Mouse (Mus musculus) intestine, embryonic 15.5 days (tissue): ENCODE measurements around the gene Osbpl6. TPM values are rescaled to one million over a fixed set of nuclear protein-coding genes. Genes with fewer than 3 reads are reported as not detected.
"Not testable (repeated sequence)": the region's sequence is repeated elsewhere in the genome, so short reads cannot be mapped to it uniquely, and the experiment has no call there.

Experiments used
- ATAC-seq: fragments of 200-750 bp; cut with Nextera tagmentation; 2 replicates; pipeline ENCODE4 v1.8.0; 2017; ENCODE audit warnings: moderate TSS enrichment, moderate library complexity
- H3K27ac ChIP-seq: fragments of 300-500 bp; sonication (generic); 2 replicates; pipeline ENCODE4 v1.5.1; 2015; ENCODE audit warnings: mild to moderate bottlenecking, inconsistent platforms
- H3K27me3 ChIP-seq: fragments of 300-500 bp; sonication (generic); replicated peaks from 2 replicates; pipeline ENCODE4 v1.6.1; 2015; ENCODE audit warnings: inconsistent platforms
- H3K36me3 ChIP-seq: fragments of 300-500 bp; sonication (generic); 2 replicates; pipeline ENCODE4 v1.6.1; 2015; ENCODE audit warnings: inconsistent platforms
- H3K4me1 ChIP-seq: fragments of 300-500 bp; sonication (generic); replicated peaks from 2 replicates; pipeline ENCODE4 v1.6.1; 2015; ENCODE audit warnings: inconsistent platforms
- H3K4me2 ChIP-seq: fragments of 300-500 bp; sonication (generic); replicated peaks from 2 replicates; pipeline ENCODE4 v1.6.1; 2015; ENCODE audit warnings: mild to moderate bottlenecking, inconsistent platforms
- H3K4me3 ChIP-seq: fragments of 300-500 bp; sonication (generic); replicated peaks from 2 replicates; pipeline ENCODE4 v1.5.1; 2015; ENCODE audit warnings: inconsistent platforms
- H3K9ac ChIP-seq: fragments of 300-500 bp; sonication (generic); 2 replicates; pipeline ENCODE4 v1.6.1; 2015; ENCODE audit warnings: inconsistent platforms
- H3K9me3 ChIP-seq: fragments of 300-500 bp; sonication (generic); 2 replicates; pipeline ENCODE4 v1.6.1; 2016; ENCODE audit warnings: inconsistent platforms
- WGBS: fragments of 180-500 bp; shearing (Covaris S2); methylation state at CpG from one replicate; pipeline ENCODE4 v1.1.7; 2015; 5-methylcytosine and 5-hydroxymethylcytosine counted together
- polyA plus RNA-seq: library from polyadenylated mRNA; unstranded; fragments of >200 nt; fragmentation: Nextera tagmentation; extraction: Ambion mirVana; gene quantifications from 2 replicates; pipeline ENCODE4 v1.2.1, GENCODE M21; 2015

Gene Osbpl6
- polyA plus RNA-seq, 1 experiment from 2014 or later, result 11.2 TPM

GRCm38 (mm10) chr2:76602256-76602655 lies 195.9 kb downstream of the Osbpl6 start:
- Histone ChIP-seq H3K4me1 (no peaks in the 10 kb centered on the region), H3K36me3 (no peaks in the 10 kb centered on the region), H3K9me3 (no peaks in the 10 kb centered on the region), H3K9ac (no peak overlapping the region), H3K27ac (no peak overlapping the region), H3K4me3 (no peak overlapping the region), H3K27me3 (no peaks in the 10 kb centered on the region), H3K4me2 (no peak overlapping the region)
- no peak for ATAC-seq
- WGBS, result 91% methylated on average over 1 of the region's 1 CpGs

GRCm38 (mm10) chr2:76606704-76607103 lies 200.4 kb downstream of the Osbpl6 start:
- no peak overlapping the region for H3K4me2 ChIP-seq
- WGBS, result 61% methylated on average over 3 of the region's 3 CpGs
- no peaks in the 10 kb centered on the region for H3K4me1 ChIP-seq
- ATAC-seq, result no peak
- no peaks in the 10 kb centered on the region for H3K27me3 ChIP-seq
- H3K9ac ChIP-seq, result no peak overlapping the region
- H3K9me3 ChIP-seq, result no peaks in the 10 kb centered on the region
- H3K27ac ChIP-seq, result no peak overlapping the region
- H3K36me3 ChIP-seq, result no peaks in the 10 kb centered on the region
- no peak overlapping the region for H3K4me3 ChIP-seq

DNA sequence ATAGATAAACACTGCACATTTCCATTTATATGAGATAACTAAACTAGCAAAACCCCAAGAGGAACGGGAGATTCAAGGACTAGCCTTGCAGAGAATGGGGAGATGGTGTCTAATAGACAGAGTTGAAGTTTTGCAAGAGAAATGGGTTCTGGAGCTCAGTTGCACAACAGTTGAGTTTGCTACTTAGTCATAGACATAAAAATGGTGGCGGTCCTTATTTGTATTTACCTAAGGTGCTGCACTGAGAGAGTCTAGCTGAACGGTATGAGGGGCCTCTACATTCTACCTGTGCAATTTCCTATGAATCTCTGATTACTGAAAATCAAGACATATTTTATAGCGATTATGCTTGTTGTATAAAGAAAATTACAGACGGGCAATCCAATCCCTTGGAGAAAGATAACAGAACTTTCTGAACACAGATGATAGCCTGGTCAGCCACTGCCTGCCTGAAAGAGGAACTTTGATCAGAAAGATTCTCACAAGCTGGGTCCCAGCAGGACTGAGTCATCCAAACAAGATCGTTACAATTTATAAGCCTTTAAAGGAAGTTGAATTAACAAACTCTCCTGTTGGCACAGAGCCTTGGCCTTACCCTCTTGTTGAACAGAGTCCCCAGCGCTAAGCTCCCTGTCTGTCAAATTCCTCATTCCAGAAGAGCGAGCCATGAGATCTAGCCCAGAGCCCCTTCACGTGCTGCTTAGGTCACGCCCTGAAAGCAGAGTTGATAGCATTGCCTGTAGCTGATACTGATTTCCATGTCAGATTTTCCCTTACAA lies 204.2 kb downstream of the Osbpl6 start:
- H3K4me1 ChIP-seq, result no peaks in the 10 kb centered on the region
- ATAC-seq, result peak; percentile 89
- H3K9me3 ChIP-seq, result no peaks in the 10 kb centered on the region
- no peak overlapping the region for H3K4me2 ChIP-seq
- H3K36me3 ChIP-seq, result no peaks in the 10 kb centered on the region
- H3K27me3 ChIP-seq, result no peaks in the 10 kb centered on the region
- H3K27ac ChIP-seq, result peak overlapping the region; percentile 46; the same call in 1 of the 2 replicates
- WGBS, result 51% methylated on average over 10 of the region's 10 CpGs
- no peak overlapping the region for H3K9ac ChIP-seq
- no peak overlapping the region for H3K4me3 ChIP-seq

GRCm38 (mm10) chr2:76611996-76612395 lies 205.7 kb downstream of the Osbpl6 start:
- Histone ChIP-seq H3K4me2 (no peak overlapping the region), H3K27ac (no peak overlapping the region)
- 77% methylated on average over 3 of the region's 3 CpGs for WGBS

GRCm38 (mm10) chr2:76618078-76618477 lies 211.8 kb downstream of the Osbpl6 start:
- Histone ChIP-seq H3K4me1 (no peaks in the 10 kb centered on the region), H3K4me3 (no peak overlapping the region), H3K27ac (no peak overlapping the region), H3K9me3 (no peaks in the 10 kb centered on the region), H3K36me3 (no peaks in the 10 kb centered on the region), H3K9ac (no peak overlapping the region), H3K4me2 (no peak overlapping the region), H3K27me3 (no peaks in the 10 kb centered on the region)
- no peak for ATAC-seq
- 31% methylated on average over 1 of the region's 1 CpGs for WGBS

More at GRCm38 (mm10) chr2:76611996-76612395, 205.7 kb downstream of the Osbpl6 start:
- Histone ChIP-seq H3K36me3 (no peaks in the 10 kb centered on the region), H3K9me3 (no peaks in the 10 kb centered on the region), H3K9ac (no peak overlapping the region), H3K27me3 (no peaks in the 10 kb centered on the region), H3K4me1 (no peaks in the 10 kb centered on the region), H3K4me3 (no peak overlapping the region)
- ATAC-seq, result no peak

DNA sequence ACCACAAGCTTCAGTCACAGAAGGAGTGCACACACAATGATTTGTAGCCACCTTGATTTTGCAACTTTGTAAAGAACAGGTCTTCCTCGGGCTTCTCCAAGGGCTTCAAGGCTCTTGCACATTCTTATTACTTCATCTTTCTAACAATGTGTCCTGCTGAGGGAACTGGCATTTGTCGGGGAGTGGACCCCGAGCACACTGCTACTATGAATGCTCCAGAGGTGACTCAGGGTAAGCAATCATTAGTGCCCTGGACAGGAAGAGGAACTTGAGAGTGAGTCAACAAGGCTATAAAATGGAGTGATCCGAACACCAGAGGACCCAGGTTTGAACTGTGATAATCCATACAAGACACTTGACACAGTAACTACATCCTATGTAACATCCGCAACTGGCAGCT lies 213.9 kb downstream of the Osbpl6 start:
- Histone ChIP-seq H3K9me3 (no peaks in the 10 kb centered on the region), H3K36me3 (0 out of 2 replicates have a peak, but pooled peaks cover 4% of the 10 kb centered on the region), H3K27ac (no peak overlapping the region), H3K27me3 (no peaks in the 10 kb centered on the region), H3K4me2 (no peak overlapping the region), H3K4me1 (no peaks in the 10 kb centered on the region), H3K9ac (no peak overlapping the region), H3K4me3 (no peak overlapping the region)
- 73% methylated on average over 5 of the region's 5 CpGs for whole genome bisulfite sequencing
- ATAC-seq, result no peak

DNA sequence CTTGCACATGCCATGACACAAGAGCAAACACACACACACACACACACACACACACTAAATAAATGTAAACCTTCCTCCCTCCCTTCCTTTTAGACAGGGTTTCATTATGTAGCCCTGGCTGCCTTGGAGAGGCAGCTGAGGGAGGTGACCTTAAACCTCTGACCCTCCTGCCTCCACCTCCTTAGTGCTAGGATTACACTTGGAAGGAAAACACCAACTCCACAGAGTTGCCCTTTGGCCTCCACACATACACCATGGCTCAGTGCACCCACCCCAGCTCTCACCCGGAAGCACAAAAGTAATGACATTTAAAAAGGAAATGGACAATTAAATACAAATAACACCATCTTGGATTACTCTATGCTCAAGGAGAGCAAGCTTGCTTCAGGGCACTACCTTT lies 215.4 kb downstream of the Osbpl6 start:
- 0 out of 2 replicates have a peak, but pooled peaks cover 3% of the 10 kb centered on the region for H3K9me3 ChIP-seq
- peaks cover 10% of the 10 kb centered on the region for H3K36me3 ChIP-seq
- H3K4me1 ChIP-seq, result no peaks in the 10 kb centered on the region
- 59% methylated on average over 1 of the region's 1 CpGs for WGBS
- no peaks in the 10 kb centered on the region for H3K27me3 ChIP-seq
- H3K4me2 ChIP-seq, result no peak overlapping the region
- no peak for ATAC-seq
- no peak overlapping the region for H3K27ac ChIP-seq
- no peak overlapping the region for H3K4me3 ChIP-seq
- no peak overlapping the region for H3K9ac ChIP-seq

GRCm38 (mm10) chr2:76622316-76622715 lies 216.0 kb downstream of the Osbpl6 start:
- 92% methylated on average over 2 of the region's 2 CpGs for WGBS
- H3K36me3 ChIP-seq, result peaks cover 10% of the 10 kb centered on the region
- not testable (repeated sequence) for H3K27me3 ChIP-seq, H3K4me2 ChIP-seq, H3K9me3 ChIP-seq, H3K4me3 ChIP-seq, H3K27ac ChIP-seq, H3K4me1 ChIP-seq, ATAC-seq, H3K9ac ChIP-seq

- Histone ChIP-seq H3K9ac (no peak overlapping the region), H3K4me1 (no peaks in the 10 kb centered on the region), H3K4me2 (no peak overlapping the region), H3K27me3 (no peaks in the 10 kb centered on the region), H3K36me3 (peaks cover 28% of the 10 kb centered on the region), H3K27ac (no peak overlapping the region), H3K4me3 (no peak overlapping the region), H3K9me3 (0 out of 2 replicates have a peak, but pooled peaks cover 3% of the 10 kb centered on the region)
- 93% methylated on average over 12 of the region's 12 CpGs for WGBS
- ATAC-seq, result no peak
These were observed 224.0 kb downstream of the Osbpl6 start for GRCm38 (mm10) chr2:76630293-76630692.

DNA sequence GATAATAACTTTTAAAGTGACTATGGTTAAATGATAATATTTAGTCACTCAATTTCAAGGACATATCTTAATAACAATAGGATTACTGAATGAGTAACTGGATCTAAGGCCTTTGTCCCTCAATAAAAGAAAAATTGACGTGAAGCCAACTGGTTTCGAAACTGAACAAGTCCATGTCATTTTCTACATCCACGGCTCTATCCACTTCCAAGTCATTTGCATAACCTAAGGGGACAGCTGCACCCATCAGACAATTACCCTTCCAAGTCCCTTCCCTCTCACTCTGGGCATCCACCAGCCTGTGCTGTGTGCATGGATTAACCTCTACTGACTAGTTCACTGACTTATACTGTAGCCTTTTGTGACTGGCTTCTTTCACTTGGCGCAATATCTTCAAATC lies 225.3 kb downstream of the Osbpl6 start:
- H3K4me2 ChIP-seq, result no peak overlapping the region
- H3K9ac ChIP-seq, result no peak overlapping the region
- H3K4me1 ChIP-seq, result no peaks in the 10 kb centered on the region
- H3K36me3 ChIP-seq, result peaks cover 29% of the 10 kb centered on the region
- no peak for ATAC-seq
- no peak overlapping the region for H3K27ac ChIP-seq
- no peak overlapping the region for H3K4me3 ChIP-seq
- H3K27me3 ChIP-seq, result no peaks in the 10 kb centered on the region
- WGBS, result 91% methylated on average over 4 of the region's 4 CpGs
- 0 out of 2 replicates have a peak, but pooled peaks cover under 1% of the 10 kb centered on the region for H3K9me3 ChIP-seq

GRCm38 (mm10) chr2:76639637-76640036 lies 233.3 kb downstream of the Osbpl6 start:
- 95% methylated on average over 2 of the region's 2 CpGs for WGBS
- H3K9ac ChIP-seq, result no peak overlapping the region
- no peak overlapping the region for H3K27ac ChIP-seq
- no peaks in the 10 kb centered on the region for H3K4me1 ChIP-seq
- H3K27me3 ChIP-seq, result no peaks in the 10 kb centered on the region
- H3K4me2 ChIP-seq, result no peak overlapping the region
- no peaks in the 10 kb centered on the region for H3K9me3 ChIP-seq
- H3K4me3 ChIP-seq, result no peak overlapping the region
- ATAC-seq, result no peak
- H3K36me3 ChIP-seq, result peaks cover 16% of the 10 kb centered on the region

GRCm38 (mm10) chr2:76643801-76644200 lies 237.5 kb downstream of the Osbpl6 start:
- Histone ChIP-seq H3K9ac (no peak overlapping the region), H3K4me1 (0 out of 2 replicates have a peak, but pooled peaks cover 11% of the 10 kb centered on the region), H3K27me3 (no peaks in the 10 kb centered on the region), H3K4me3 (no peak overlapping the region), H3K36me3 (0 out of 2 replicates have a peak, but pooled peaks cover 4% of the 10 kb centered on the region), H3K27ac (no peak overlapping the region), H3K4me2 (no peak overlapping the region), H3K9me3 (no peaks in the 10 kb centered on the region)
- ATAC-seq, result no peak

DNA sequence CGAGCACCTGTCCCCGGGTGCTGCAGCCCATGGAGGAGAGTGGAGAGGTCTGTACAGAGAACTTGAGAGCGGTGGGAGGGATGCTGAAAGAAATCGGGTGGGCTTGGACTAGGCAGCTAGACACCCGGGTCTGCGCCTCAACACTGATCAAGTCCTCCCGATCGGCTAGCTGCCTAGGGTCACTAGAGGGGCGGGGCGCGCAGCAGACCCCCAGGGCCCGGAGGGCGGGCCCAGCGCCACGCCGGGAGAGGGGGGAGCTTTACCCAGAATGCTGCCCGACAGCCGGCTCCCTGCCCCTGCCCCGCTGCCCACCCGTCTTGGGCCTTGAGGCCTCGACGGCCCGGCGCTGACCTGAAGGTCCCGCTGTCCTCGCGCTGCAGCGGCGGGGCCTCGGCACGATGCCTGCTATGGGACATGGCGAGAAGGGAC lies 241.1 kb downstream of the Osbpl6 start:
- peak overlapping the region; percentile 87 for H3K4me2 ChIP-seq
- no peaks in the 10 kb centered on the region for H3K27me3 ChIP-seq
- H3K9ac ChIP-seq, result peak overlapping the region; percentile 83
- H3K4me1 ChIP-seq, result 0 out of 2 replicates have a peak, but pooled peaks cover 11% of the 10 kb centered on the region
- ATAC-seq, result peak; percentile 67
- H3K4me3 ChIP-seq, result peak overlapping the region; percentile 65
- H3K27ac ChIP-seq, result peak overlapping the region; percentile 87
- H3K9me3 ChIP-seq, result no peaks in the 10 kb centered on the region
- no peaks in the 10 kb centered on the region for H3K36me3 ChIP-seq
- under 1% methylated on average over 31 of the region's 32 CpGs for WGBS
